Mouse (Mus musculus) embryonic fibroblast, embryonic 13.5 days (primary cell): ENCODE results near the gene 1700123O20Rik. TPM values are rescaled to one million over a fixed set of nuclear protein-coding genes. Genes with fewer than 3 reads are reported as not detected.

Experiments
- H3K27ac ChIP-seq: 2 replicates; pipeline ENCODE4 v1.5.1; 2012; ENCODE audit warnings: low read length, control low read depth, inconsistent platforms; ENCODE audit not compliant: insufficient read depth
- H3K4me1 ChIP-seq: 2 replicates; pipeline ENCODE4 v1.6.1; 2011; ENCODE audit warnings: low read length; ENCODE audit not compliant: control insufficient read depth, insufficient read depth
- H3K4me3 ChIP-seq: 2 replicates; pipeline ENCODE4 v1.5.1; 2011; ENCODE audit warnings: mild to moderate bottlenecking, control low read depth, low read length; ENCODE audit not compliant: insufficient read depth
- CTCF ChIP-seq: IDR thresholded peaks from 2 replicates; pipeline ENCODE4 v1.5.1; 2011; ENCODE audit warnings: mild to moderate bottlenecking, control low read depth, low read length, moderate library complexity, borderline replicate concordance; ENCODE audit not compliant: insufficient read depth
- POLR2A ChIP-seq: IDR thresholded peaks from 2 replicates; pipeline ENCODE4 v1.6.1; 2011; ENCODE audit warnings: low read depth, mild to moderate bottlenecking, control low read depth, low read length, moderate library complexity
- polyA plus RNA-seq: library from polyadenylated mRNA; stranded (reverse); fragments of >200 nt; gene quantifications from 2 replicates; pipeline ENCODE4 v1.2.4, GENCODE M21; 2011; ENCODE audit warnings: low read depth; ENCODE audit not compliant: missing spikeins, insufficient read length

Gene 1700123O20Rik
- polyA plus RNA-seq, 1 experiment: 58.9 TPM

DNA sequence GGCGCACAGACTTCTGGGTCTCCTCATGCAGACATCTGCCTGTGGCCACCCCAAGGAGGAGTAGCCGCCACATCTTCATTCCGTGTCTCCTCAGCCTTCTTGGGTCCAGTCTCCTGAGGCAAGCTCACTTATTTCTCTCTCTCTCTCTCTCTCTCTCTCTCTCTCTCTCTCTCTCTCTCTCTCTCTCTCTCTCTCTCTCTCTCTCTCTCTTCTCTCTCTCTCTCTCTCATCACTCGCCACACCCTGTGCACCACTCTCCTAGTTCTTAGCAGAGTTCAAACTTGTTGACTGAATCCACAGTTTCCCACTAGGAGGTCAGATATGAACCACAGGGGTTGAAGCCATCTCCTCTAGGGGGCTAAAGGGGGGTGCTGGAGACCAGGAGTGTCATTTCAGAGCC lies 12.7 kb downstream of the 1700123O20Rik start, which contains the start of gene Gm29776:
Gene Gm29776 (minus strand): TSS at position 101 of the 400 bp plus-strand sequence.
- H3K27ac ChIP-seq: no peak within 1 kb of the TSS
- H3K4me3 ChIP-seq: no peak within 1 kb of the TSS
- no peaks in the 10 kb centered on the region for H3K4me1 ChIP-seq
- TF ChIP-seq CTCF (no peak), POLR2A (no peak)

DNA sequence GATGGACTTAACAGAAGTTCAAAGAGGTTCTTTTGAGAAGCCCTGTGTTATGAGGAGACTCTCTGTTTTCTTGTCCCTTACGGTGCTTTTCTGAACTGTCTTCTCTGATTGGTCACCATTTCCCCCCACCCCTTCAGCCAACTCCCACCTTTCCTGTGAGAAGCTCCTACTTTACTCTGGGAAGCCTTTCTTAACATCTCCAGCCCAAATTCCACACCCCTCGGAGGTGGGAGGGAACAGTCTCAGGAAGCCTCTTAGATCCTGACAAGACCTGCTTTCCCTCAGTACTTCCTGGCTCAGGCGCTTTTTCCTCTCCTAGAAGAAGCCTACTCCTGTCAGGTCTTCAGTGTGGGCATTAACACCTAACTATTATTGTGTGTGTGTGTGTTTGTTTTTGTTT lies 13.6 kb downstream of the 1700123O20Rik start:
- TF ChIP-seq POLR2A: no peak
- no peak for TF ChIP-seq CTCF
- no peak overlapping the region for H3K27ac ChIP-seq

DNA sequence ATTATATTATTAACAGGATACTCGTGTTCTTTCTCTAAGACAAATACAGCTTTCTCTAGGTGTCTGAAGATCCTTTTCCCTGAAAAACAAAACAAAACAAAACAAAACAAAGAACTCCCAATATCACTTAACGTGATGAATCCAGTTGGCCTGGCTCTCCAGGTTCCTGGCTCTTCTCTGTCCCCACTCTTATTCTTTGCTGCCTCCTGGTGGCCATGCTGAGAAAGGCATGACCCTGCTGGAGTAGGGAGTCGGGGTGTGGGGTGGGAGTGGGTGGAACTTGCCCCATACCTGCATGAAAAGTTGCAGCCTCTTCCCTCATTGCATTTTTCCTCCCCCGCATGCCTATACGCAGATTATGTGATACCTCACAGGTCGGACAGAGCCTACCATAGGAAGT lies 15.3 kb downstream of the 1700123O20Rik start:
- H3K4me3 ChIP-seq: no peak overlapping the region
- H3K4me1 ChIP-seq: no peaks in the 10 kb centered on the region
- H3K27ac ChIP-seq: no peak overlapping the region
- peak; percentile 75; the same call in 1 of the 2 replicates for TF ChIP-seq CTCF
- no peak for TF ChIP-seq POLR2A

More for the DNA sequence above, 13.6 kb downstream of the 1700123O20Rik start:
- H3K4me3 ChIP-seq: no peak overlapping the region
- no peaks in the 10 kb centered on the region for H3K4me1 ChIP-seq

DNA sequence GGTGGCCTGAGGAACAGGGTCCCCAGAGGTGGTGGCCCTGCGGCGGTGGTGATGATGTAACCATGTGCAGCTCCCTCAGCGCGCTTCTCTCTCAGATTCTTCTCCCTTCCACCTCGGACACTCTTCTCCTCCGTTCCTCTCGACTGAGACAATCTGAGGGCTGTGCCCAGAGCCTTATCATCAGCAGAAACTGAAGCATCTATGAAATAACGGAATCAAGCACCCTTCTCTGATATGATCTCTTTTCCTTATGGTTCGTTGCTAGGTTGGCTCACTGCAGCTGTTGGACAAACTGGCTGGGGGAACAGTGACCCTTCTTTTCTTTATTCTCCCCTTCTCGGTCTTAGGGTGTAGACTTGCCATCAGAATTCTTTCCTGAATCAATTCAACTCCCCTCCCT lies 17.2 kb downstream of the 1700123O20Rik start:
- no peaks in the 10 kb centered on the region for H3K4me1 ChIP-seq
- no peak overlapping the region for H3K4me3 ChIP-seq
- H3K27ac ChIP-seq: no peak overlapping the region
- no peak for TF ChIP-seq POLR2A
- TF ChIP-seq CTCF: no peak

DNA sequence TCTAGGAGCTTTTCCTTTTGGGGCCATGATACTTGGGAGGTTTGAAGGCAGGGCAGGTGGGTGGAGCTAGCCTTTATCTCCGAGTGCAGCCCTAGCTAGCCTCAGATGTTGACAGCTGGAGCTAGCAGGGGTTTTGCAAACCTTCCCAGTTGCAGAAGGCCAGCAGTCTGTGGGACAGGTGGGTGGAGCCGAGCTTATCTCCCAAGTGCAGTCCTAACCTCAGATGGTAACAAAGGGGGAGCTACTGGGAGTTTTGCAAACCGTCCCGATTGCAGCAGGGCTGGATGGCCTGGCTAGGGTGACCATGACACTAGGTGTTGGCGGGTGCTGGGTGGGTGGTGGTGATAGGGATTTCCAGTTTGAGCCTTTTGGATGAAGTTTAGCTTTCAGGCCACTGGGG lies 19.8 kb downstream of the 1700123O20Rik start:
- Histone ChIP-seq H3K4me3 (no peak overlapping the region), H3K27ac (no peak overlapping the region), H3K4me1 (no peaks in the 10 kb centered on the region)
- TF ChIP-seq POLR2A: no peak
- TF ChIP-seq CTCF: no peak

DNA sequence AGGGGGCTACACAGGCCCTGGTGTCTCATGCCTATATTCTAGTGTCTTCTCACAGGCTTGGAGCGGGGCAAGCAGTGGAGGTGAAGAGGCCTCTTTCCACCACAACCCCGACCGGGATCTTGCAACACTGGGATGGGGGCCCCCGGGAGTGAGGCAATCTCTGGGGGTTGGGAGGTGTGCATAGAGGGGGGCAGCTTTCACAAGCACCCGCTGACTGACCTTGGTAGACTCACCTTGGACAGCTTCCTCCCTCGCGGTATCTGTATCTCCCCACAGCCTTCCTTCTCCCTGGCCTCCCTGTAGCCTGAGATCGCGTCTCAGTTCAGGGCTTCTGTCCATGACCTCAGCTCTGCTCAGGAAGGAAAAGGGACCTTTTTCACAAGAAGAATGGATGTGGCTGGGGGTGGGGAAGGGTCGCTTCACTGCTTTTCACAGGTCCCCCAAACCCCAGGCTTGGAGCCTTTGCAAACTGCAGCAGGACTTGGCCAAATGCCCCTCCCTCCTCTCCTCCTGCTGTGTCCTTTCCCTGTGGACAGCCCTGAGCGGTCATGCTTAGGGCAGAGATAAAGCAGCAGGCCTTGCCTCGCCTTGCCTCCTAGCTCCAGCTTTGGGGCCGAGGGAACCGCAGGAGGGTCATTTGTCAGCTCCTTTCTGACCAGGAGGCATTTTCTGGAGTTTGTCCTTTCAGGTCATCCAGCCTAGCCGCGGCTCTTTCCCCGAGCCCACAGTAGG lies 20.7 kb downstream of the 1700123O20Rik start:
- H3K4me1 ChIP-seq: no peaks in the 10 kb centered on the region
- TF ChIP-seq CTCF: no peak
- H3K4me3 ChIP-seq: no peak overlapping the region
- H3K27ac ChIP-seq: no peak overlapping the region

DNA sequence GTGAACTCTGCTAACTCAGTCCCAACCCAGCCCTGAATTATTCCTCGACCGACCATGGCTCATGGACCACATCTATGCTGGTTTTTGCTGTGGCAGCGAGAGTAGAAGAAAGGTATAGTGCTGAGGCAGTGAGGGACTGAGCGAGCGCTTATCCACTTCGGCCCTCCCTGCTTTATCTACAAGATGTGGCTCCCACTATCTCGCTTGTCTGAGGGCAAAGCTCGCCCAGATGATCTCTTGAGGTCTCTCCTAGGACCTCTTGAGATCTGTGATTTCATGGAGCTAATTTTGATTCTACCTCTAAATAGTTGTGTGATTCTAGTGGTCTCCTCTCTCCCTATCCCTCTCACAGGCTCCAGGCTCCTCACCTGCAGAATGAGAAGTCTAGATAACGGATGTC lies 23.0 kb downstream of the 1700123O20Rik start:
- no peak for TF ChIP-seq CTCF
- TF ChIP-seq POLR2A: no peak
- H3K4me3 ChIP-seq: no peak overlapping the region
- peaks cover 2% of the 10 kb centered on the region; the same call in 1 of the 2 replicates for H3K4me1 ChIP-seq
- no peak overlapping the region for H3K27ac ChIP-seq

DNA sequence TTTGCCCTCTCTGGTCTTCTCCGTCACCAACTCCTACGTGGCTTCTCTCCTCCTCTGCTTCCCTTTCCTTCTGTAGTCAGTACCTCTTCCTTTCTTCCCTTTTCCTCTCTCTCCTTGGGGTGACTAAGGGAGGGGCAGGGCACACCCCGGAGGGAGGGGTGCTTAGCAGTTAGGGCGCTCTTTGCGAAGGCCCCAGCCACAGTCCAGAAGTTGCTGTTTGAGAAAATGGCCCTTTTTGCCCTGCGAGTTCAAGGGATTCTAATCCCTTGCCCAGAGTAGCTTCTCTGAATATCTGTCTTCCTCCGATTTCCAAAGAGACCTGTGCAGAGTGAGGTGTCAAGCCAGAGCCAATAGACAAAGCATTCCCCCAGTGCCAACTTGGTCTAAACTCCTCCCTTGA lies 26.1 kb downstream of the 1700123O20Rik start, which contains the start of gene Cebpe:
Gene Cebpe (minus strand): TSS at position 101 of the 400 bp plus-strand sequence.
- Histone ChIP-seq H3K27ac (no peak within 1 kb of the TSS), H3K4me3 (no peak within 1 kb of the TSS), H3K4me1 (peaks cover 6% of the 10 kb centered on the region)
- no peak for TF ChIP-seq POLR2A
- no peak for TF ChIP-seq CTCF

DNA sequence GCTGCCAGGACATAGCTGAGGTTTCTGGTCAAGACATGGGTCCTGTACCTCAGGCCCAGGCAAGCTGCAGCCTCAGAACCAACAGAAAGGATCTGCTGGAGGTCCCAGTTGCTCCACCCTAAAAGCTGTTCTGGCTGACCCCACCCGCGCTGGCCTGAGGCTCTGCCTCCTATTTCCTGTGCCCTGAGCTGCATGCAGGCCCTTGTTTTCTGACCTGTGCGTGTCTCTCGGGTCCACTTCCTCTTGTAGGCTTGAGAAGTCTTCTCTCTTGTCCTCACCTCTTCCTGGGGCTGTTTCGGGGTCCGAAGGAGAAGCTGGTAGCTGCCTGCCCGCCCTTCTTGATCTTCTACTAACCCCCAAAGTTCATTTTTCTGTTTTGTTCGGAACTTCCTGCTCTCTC lies 26.8 kb downstream of the 1700123O20Rik start:
- TF ChIP-seq CTCF (no peak), POLR2A (no peak)
- peaks cover 6% of the 10 kb centered on the region for H3K4me1 ChIP-seq
- H3K4me3 ChIP-seq: no peak overlapping the region
- H3K27ac ChIP-seq: no peak overlapping the region

DNA sequence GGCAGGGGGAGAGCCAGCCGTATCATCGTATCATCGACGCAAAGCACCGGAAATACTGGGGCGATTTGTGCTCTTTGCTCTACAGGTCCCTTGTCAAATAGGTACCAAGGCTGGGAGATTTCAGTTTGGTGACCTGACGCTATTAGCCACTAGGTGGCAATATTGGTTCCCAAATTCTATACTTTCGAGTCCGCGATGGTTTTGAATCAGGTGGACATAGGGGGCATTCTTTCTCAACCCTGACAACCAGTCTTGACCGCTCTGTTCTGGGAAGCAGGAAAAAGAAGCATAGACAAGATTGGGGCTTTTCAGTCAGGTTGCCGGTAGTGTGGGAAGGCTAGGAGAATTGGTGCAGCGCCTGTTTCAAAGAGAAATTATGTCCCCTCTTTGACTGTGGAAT lies 28.1 kb downstream of the 1700123O20Rik start:
- TF ChIP-seq POLR2A (no peak), CTCF (0 out of 2 replicates have a peak, but pooled peaks have one; percentile 0)
- H3K27ac ChIP-seq: no peak overlapping the region
- peak overlapping the region; percentile 41 for H3K4me3 ChIP-seq
- peaks cover 6% of the 10 kb centered on the region for H3K4me1 ChIP-seq
